Mouse (Mus musculus) midbrain, embryonic 16.5 days (tissue): ENCODE results near the gene Cntn4. TPM values are rescaled to one million over a fixed set of nuclear protein-coding genes. Genes with fewer than 3 reads are reported as not detected.
A peak's percentile ranks its signal among the peaks of the same experiment; 100 is the strongest.

Source experiments
- ATAC-seq: fragments of 200-750 bp; cut with Nextera tagmentation; 2 replicates; pipeline ENCODE4 v1.8.0; 2017; ENCODE audit warnings: moderate TSS enrichment
- H3K27ac ChIP-seq: fragments of 300-500 bp; sonication (generic); 2 replicates; pipeline ENCODE4 v1.5.1; 2014; ENCODE audit warnings: mild to moderate bottlenecking, low read length, mixed read lengths
- H3K27me3 ChIP-seq: fragments of 300-500 bp; sonication (generic); 2 replicates; pipeline ENCODE4 v1.6.1; 2014; ENCODE audit warnings: low read depth, low read length, mixed read lengths; ENCODE audit not compliant: control insufficient read depth, insufficient read depth
- H3K36me3 ChIP-seq: fragments of 300-500 bp; sonication (generic); 2 replicates; pipeline ENCODE4 v1.6.1; 2014; ENCODE audit warnings: mild to moderate bottlenecking, low read length, moderate library complexity, mixed read lengths; ENCODE audit not compliant: control insufficient read depth, insufficient read depth
- H3K4me1 ChIP-seq: fragments of 300-500 bp; sonication (generic); 2 replicates; pipeline ENCODE4 v1.6.1; 2014; ENCODE audit warnings: mild to moderate bottlenecking, low read length, mixed read lengths; ENCODE audit not compliant: control insufficient read depth, insufficient read depth
- H3K4me2 ChIP-seq: fragments of 300-500 bp; sonication (generic); 2 replicates; pipeline ENCODE4 v1.6.1; 2014; ENCODE audit warnings: mild to moderate bottlenecking, low read length, mixed read lengths
- H3K4me3 ChIP-seq: fragments of 300-500 bp; sonication (generic); 2 replicates; pipeline ENCODE4 v1.5.1; 2014; ENCODE audit warnings: low read depth, mild to moderate bottlenecking, low read length, moderate library complexity, mixed read lengths
- H3K9ac ChIP-seq: fragments of 300-500 bp; sonication (generic); 2 replicates; pipeline ENCODE4 v1.6.1; 2014; ENCODE audit warnings: low read depth, low read length, mixed read lengths
- H3K9me3 ChIP-seq: fragments of 300-500 bp; sonication (generic); replicated peaks from 2 replicates; pipeline ENCODE4 v1.6.1; 2014; ENCODE audit warnings: mild to moderate bottlenecking, low read length, mixed read lengths; ENCODE audit not compliant: control insufficient read depth, poor library complexity, severe bottlenecking
- WGBS: fragments of 180-500 bp; shearing (Covaris S2); extraction: QIAGEN DNeasy Blood & Tissue Kit; methylation state at CpG from one replicate; pipeline ENCODE4 v1.1.7; 2014; 5-methylcytosine and 5-hydroxymethylcytosine counted together
- polyA plus RNA-seq: library from polyadenylated mRNA; unstranded; fragments of >200 nt; fragmentation: Nextera tagmentation; extraction: Ambion mirVana; gene quantifications from 2 replicates; pipeline ENCODE4 v1.2.1, GENCODE M21; 2015

Gene Cntn4
- polyA plus RNA-seq, 1 experiment from 2014 or later: 31.3 TPM

DNA sequence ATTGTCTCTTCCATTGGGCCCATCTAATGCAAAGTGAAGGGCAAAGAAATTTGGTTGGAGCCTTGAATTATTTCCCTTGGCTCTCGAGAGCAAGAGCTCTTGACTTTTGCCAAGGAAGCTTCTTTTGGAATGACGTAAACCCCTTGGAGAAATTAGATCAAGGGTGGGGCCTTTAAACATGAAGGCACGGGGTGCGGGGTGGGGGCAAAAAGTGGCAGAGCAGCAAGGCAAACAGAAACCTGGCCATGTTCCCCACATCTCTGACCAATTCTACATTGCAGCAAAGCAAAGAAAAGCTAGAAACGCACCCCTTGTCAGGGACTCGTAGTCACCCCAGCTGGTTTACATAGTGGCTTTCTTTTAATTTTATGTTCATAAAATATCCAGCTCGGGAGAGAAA is 887.9 kb downstream of the Cntn4 start:
- H3K4me2 ChIP-seq: no peak overlapping the region
- H3K9me3 ChIP-seq: no peaks in the 10 kb centered on the region
- no peak overlapping the region for H3K9ac ChIP-seq
- peaks cover 4% of the 10 kb centered on the region for H3K4me1 ChIP-seq
- no peak overlapping the region; the same call in 1 of the 2 replicates for H3K27ac ChIP-seq
- H3K27me3 ChIP-seq: no peaks in the 10 kb centered on the region
- WGBS: 71% methylated on average over 7 of the region's 7 CpGs
- no peak overlapping the region for H3K4me3 ChIP-seq
- no peak for ATAC-seq
- H3K36me3 ChIP-seq: no peaks in the 10 kb centered on the region

- Histone ChIP-seq H3K36me3 (no peaks in the 10 kb centered on the region), H3K4me1 (peaks cover 4% of the 10 kb centered on the region), H3K27ac (no peak overlapping the region; the same call in 1 of the 2 replicates), H3K9me3 (no peaks in the 10 kb centered on the region), H3K4me3 (no peak overlapping the region), H3K4me2 (no peak overlapping the region), H3K9ac (no peak overlapping the region), H3K27me3 (no peaks in the 10 kb centered on the region)
- peak; percentile 73 for ATAC-seq
- WGBS: 36% methylated on average over 3 of the region's 3 CpGs
These were observed 888.5 kb downstream of the Cntn4 start for GRCm38 (mm10) chr6:106565769-106566459.

DNA sequence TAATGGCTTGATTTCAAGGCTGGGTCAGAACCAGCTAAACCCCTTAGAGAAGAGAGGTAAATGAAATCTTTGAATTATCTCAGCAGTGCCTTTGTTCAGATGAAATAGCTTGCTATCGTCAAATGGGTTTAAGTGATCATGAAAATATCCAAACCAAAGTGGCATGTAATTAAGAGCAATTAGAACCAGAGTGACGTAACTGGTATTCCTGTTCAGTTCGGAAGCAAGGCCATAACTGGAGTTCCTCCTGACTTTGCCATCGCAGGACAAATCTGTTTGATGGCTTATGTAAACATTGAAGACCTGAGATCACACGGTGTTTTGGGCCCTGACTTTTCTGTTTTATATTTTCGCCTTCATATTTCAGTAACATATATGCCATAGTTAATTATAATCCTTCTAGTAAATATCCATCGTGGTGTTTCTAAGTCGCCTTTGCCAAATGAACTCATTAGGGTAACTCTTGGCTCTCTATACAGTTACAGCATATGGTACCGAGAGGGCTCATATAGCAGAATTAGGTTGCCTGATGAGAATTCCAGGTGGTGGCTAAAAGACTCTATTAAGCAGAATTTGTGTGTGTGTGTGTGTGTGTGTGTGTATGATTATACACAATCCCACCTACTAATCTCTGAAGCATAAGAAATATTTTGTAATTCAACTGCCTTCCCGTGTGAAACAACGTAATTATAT is 889.6 kb downstream of the Cntn4 start:
- Histone ChIP-seq H3K9me3 (no peaks in the 10 kb centered on the region), H3K4me3 (no peak overlapping the region), H3K9ac (no peak overlapping the region), H3K27me3 (no peaks in the 10 kb centered on the region), H3K36me3 (no peaks in the 10 kb centered on the region), H3K27ac (no peak overlapping the region), H3K4me2 (no peak overlapping the region), H3K4me1 (peaks cover 4% of the 10 kb centered on the region)
- ATAC-seq: no peak
- WGBS: 83% methylated on average over 11 of the region's 11 CpGs

DNA sequence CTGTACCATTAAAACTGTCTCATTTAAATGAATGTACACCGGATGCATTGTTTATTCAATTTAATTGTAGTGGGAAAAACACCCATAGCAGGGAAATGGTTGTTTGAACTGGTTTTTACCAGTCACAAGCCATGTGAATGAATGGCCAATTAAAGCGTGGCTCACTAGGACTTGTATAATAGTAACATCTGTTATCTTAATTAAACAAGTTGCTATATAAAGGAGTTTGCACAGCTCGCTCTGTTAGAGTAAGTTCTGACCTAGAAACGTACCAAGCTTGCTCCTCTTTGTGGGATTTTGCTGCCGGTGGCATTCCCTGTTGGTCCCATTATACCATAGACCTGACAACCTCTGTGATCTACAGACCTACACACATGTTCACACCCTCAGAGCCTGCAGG is 902.7 kb downstream of the Cntn4 start:
- no peak for ATAC-seq
- H3K36me3 ChIP-seq: no peaks in the 10 kb centered on the region
- no peaks in the 10 kb centered on the region for H3K9me3 ChIP-seq
- no peak overlapping the region for H3K4me2 ChIP-seq
- no peak overlapping the region for H3K27ac ChIP-seq
- no peak overlapping the region for H3K9ac ChIP-seq
- WGBS: 58% methylated on average over 5 of the region's 5 CpGs
- no peaks in the 10 kb centered on the region for H3K4me1 ChIP-seq
- no peaks in the 10 kb centered on the region for H3K27me3 ChIP-seq
- H3K4me3 ChIP-seq: no peak overlapping the region

- 15% methylated on average over 9 of the region's 9 CpGs for WGBS
These were observed 916.3 kb downstream of the Cntn4 start for GRCm38 (mm10) chr6:106593756-106594155.

GRCm38 (mm10) chr6:106617081-106617480 is 939.6 kb downstream of the Cntn4 start:
- WGBS: 73% methylated on average over 3 of the region's 3 CpGs
- H3K9me3 ChIP-seq: no peaks in the 10 kb centered on the region
- H3K4me2 ChIP-seq: no peak overlapping the region
- no peak overlapping the region for H3K9ac ChIP-seq
- no peaks in the 10 kb centered on the region for H3K27me3 ChIP-seq
- no peak overlapping the region for H3K27ac ChIP-seq
- no peaks in the 10 kb centered on the region for H3K36me3 ChIP-seq
- peaks cover 3% of the 10 kb centered on the region; the same call in 1 of the 2 replicates for H3K4me1 ChIP-seq
- no peak for ATAC-seq
- no peak overlapping the region for H3K4me3 ChIP-seq

More at GRCm38 (mm10) chr6:106593756-106594155, 916.3 kb downstream of the Cntn4 start:
- H3K9me3 ChIP-seq: no peaks in the 10 kb centered on the region
- ATAC-seq: no peak
- peak overlapping the region; percentile 17 for H3K4me2 ChIP-seq
- no peaks in the 10 kb centered on the region for H3K27me3 ChIP-seq
- no peaks in the 10 kb centered on the region for H3K4me1 ChIP-seq
- no peak overlapping the region for H3K9ac ChIP-seq
- H3K4me3 ChIP-seq: no peak overlapping the region
- H3K36me3 ChIP-seq: no peaks in the 10 kb centered on the region
- no peak overlapping the region for H3K27ac ChIP-seq

DNA sequence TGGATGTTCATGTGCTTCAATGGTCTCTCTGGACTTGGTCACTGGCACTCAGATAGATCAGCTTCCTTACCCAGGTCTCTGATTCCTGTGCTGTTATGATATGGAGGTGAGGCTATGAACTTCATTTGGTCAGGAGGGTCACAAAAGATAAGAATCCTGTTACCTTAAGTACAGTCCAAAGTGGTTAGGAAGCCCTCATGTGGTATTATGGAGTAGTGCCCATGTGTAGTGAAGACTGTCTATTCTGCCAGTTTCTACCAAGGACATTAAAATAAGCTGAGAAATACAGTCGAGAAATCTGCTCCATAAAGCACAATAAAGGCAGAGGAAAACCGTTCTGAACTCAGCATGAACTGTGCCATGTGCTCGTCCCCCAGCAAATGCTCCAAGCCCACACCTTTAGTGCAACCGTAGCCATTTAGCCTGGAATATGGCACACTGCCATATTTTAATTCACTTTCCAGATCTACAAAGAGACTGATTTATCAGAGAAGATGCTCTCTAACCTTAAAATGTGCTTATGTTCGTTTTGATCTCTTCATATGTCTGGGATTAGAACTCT is 943.8 kb downstream of the Cntn4 start:
- WGBS: 54% methylated on average over 5 of the region's 5 CpGs

GRCm38 (mm10) chr6:106643026-106643425 is 965.6 kb downstream of the Cntn4 start:
- no peaks in the 10 kb centered on the region for H3K27me3 ChIP-seq
- H3K27ac ChIP-seq: no peak overlapping the region
- H3K9ac ChIP-seq: no peak overlapping the region
- ATAC-seq: no peak
- 0 out of 2 replicates have a peak, but pooled peaks cover 2% of the 10 kb centered on the region for H3K4me1 ChIP-seq
- H3K9me3 ChIP-seq: no peaks in the 10 kb centered on the region
- 91% methylated on average over 3 of the region's 3 CpGs for WGBS
- no peak overlapping the region for H3K4me2 ChIP-seq
- H3K4me3 ChIP-seq: no peak overlapping the region
- no peaks in the 10 kb centered on the region for H3K36me3 ChIP-seq

More for the DNA sequence above, 943.8 kb downstream of the Cntn4 start:
- Histone ChIP-seq H3K27me3 (no peaks in the 10 kb centered on the region), H3K9ac (no peak overlapping the region), H3K4me1 (peaks cover 3% of the 10 kb centered on the region; the same call in 1 of the 2 replicates), H3K36me3 (no peaks in the 10 kb centered on the region), H3K4me2 (no peak overlapping the region), H3K27ac (no peak overlapping the region), H3K4me3 (no peak overlapping the region), H3K9me3 (no peaks in the 10 kb centered on the region)
- no peak for ATAC-seq
